Mouse (Mus musculus): Measurements from ENCODE around the gene Clba1. TPM values are rescaled to one million over a fixed set of nuclear protein-coding genes. Genes with fewer than 3 reads are reported as not detected.

Gene Clba1
- polyA plus RNA-seq, 1 experiment from 2014 or later = 3.6 TPM

- 90% methylated on average over 3 of the region's 3 CpGs for WGBS
- H3K36me3 ChIP-seq (ENCODE audit: control insufficient read depth, insufficient read depth) = no peaks in the 10 kb centered on the region
- no peak overlapping the region for H3K27ac ChIP-seq (ENCODE audit: low read depth, low read length)
- H3K4me1 ChIP-seq (replicated peaks; ENCODE audit: control insufficient read depth, insufficient read depth, low read length) = no peaks in the 10 kb centered on the region
- no peaks in the 10 kb centered on the region for H3K9me3 ChIP-seq (ENCODE audit: control insufficient read depth)
- TF ChIP-seq CTCF (IDR thresholded peaks at IDR 0.05; ENCODE audit: low read depth) = peak; percentile 38
- no peak for ATAC-seq
- no peaks in the 10 kb centered on the region for H3K27me3 ChIP-seq (replicated peaks; ENCODE audit: control insufficient read depth, insufficient read depth, low read length)
- H3K4me2 ChIP-seq (replicated peaks; ENCODE audit: low read depth) = no peak overlapping the region
- no peak overlapping the region for H3K9ac ChIP-seq (ENCODE audit: low read depth, low read length)
- no peak overlapping the region for H3K4me3 ChIP-seq (ENCODE audit: low read depth, low read length)
Observed at GRCm38 (mm10) chr12:112856338-112856737, 47.6 kb downstream of the Clba1 start.

- Histone ChIP-seq H3K27ac (ENCODE audit: low read depth, low read length) (no peak overlapping the region), H3K36me3 (ENCODE audit: control insufficient read depth, insufficient read depth) (no peaks in the 10 kb centered on the region), H3K27me3 (replicated peaks; ENCODE audit: control insufficient read depth, insufficient read depth, low read length) (no peaks in the 10 kb centered on the region), H3K4me3 (ENCODE audit: low read depth, low read length) (no peak overlapping the region), H3K9me3 (ENCODE audit: control insufficient read depth) (no peaks in the 10 kb centered on the region), H3K4me2 (replicated peaks; ENCODE audit: low read depth) (no peak overlapping the region), H3K9ac (ENCODE audit: low read depth, low read length) (no peak overlapping the region), H3K4me1 (replicated peaks; ENCODE audit: control insufficient read depth, insufficient read depth, low read length) (no peaks in the 10 kb centered on the region)
- ATAC-seq = no peak
- 68% methylated on average over 9 of the region's 9 CpGs for WGBS
- no peak for TF ChIP-seq CTCF (IDR thresholded peaks at IDR 0.05; ENCODE audit: low read depth)
Observed at GRCm38 (mm10) chr12:112857021-112857925, 48.5 kb downstream of the Clba1 start.

GRCm38 (mm10) chr12:112858581-112859336, 50.0 kb downstream of the Clba1 start:
- 92% methylated on average over 9 of the region's 9 CpGs for WGBS
- H3K4me3 ChIP-seq (ENCODE audit: low read depth, low read length) = no peak overlapping the region
- H3K27ac ChIP-seq (ENCODE audit: low read depth, low read length) = no peak overlapping the region

DNA sequence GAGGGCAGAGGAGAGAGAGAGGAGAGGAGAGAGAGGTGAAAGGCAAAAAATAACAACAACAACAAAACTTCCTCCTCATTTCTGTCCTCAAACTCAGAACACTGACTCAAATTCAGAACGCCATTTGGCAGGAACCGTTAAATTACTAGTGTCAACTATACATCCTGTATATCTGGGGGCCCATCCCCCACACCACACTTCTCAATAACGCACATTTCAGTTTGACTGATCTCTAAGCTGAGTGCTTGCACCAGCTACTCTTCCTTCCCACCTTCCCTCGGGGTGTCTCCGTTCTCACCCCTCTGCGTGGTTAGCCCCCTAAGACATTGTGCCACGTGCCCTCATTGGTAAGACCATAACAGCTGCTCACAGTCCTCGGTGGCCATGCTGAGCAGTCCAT, 51.2 kb downstream of the Clba1 start:
- H3K4me3 ChIP-seq (ENCODE audit: low read depth, low read length) = no peak overlapping the region
- no peak overlapping the region for H3K4me2 ChIP-seq (replicated peaks; ENCODE audit: low read depth)
- no peak overlapping the region for H3K27ac ChIP-seq (ENCODE audit: low read depth, low read length)
- 66% methylated on average over 8 of the region's 8 CpGs for WGBS
- TF ChIP-seq CTCF (IDR thresholded peaks at IDR 0.05; ENCODE audit: low read depth) = no peak
- no peaks in the 10 kb centered on the region for H3K27me3 ChIP-seq (replicated peaks; ENCODE audit: control insufficient read depth, insufficient read depth, low read length)
- no peaks in the 10 kb centered on the region for H3K4me1 ChIP-seq (replicated peaks; ENCODE audit: control insufficient read depth, insufficient read depth, low read length)
- no peak overlapping the region for H3K9ac ChIP-seq (ENCODE audit: low read depth, low read length)
- H3K9me3 ChIP-seq (ENCODE audit: control insufficient read depth) = no peaks in the 10 kb centered on the region
- no peaks in the 10 kb centered on the region for H3K36me3 ChIP-seq (ENCODE audit: control insufficient read depth, insufficient read depth)
- ATAC-seq = no peak

More at GRCm38 (mm10) chr12:112858581-112859336, 50.0 kb downstream of the Clba1 start:
- Histone ChIP-seq H3K4me1 (replicated peaks; ENCODE audit: control insufficient read depth, insufficient read depth, low read length) (no peaks in the 10 kb centered on the region), H3K9ac (ENCODE audit: low read depth, low read length) (no peak overlapping the region), H3K9me3 (ENCODE audit: control insufficient read depth) (no peaks in the 10 kb centered on the region), H3K36me3 (ENCODE audit: control insufficient read depth, insufficient read depth) (no peaks in the 10 kb centered on the region), H3K4me2 (replicated peaks; ENCODE audit: low read depth) (no peak overlapping the region), H3K27me3 (replicated peaks; ENCODE audit: control insufficient read depth, insufficient read depth, low read length) (no peaks in the 10 kb centered on the region)
- ATAC-seq = no peak
- TF ChIP-seq CTCF (IDR thresholded peaks at IDR 0.05; ENCODE audit: low read depth) = no peak

DNA sequence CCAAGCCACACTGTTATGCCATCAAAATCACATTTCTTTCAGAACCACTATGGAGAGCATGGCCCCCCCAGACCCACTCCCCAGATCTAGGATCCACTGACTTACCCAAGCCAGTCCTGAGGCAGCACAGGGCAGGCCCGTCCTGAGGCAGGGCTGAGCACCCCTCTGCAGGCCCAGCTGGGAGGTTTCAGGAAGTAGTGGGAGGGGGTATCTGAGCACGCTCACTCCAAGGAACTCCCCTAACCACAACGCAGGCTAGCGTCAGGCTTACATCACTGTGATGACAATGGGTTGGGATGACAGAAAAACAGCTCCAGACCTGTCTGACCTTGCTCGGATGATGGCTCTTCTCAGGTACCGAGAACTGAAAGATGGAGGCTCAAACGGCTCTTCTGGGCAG, 52.0 kb downstream of the Clba1 start:
- WGBS = 66% methylated on average over 7 of the region's 7 CpGs
- no peak overlapping the region for H3K9ac ChIP-seq (ENCODE audit: low read depth, low read length)
- no peak for ATAC-seq
- H3K27me3 ChIP-seq (replicated peaks; ENCODE audit: control insufficient read depth, insufficient read depth, low read length) = no peaks in the 10 kb centered on the region
- no peak overlapping the region for H3K27ac ChIP-seq (ENCODE audit: low read depth, low read length)
- no peak overlapping the region for H3K4me3 ChIP-seq (ENCODE audit: low read depth, low read length)
- TF ChIP-seq CTCF (IDR thresholded peaks at IDR 0.05; ENCODE audit: low read depth) = no peak
- no peaks in the 10 kb centered on the region for H3K36me3 ChIP-seq (ENCODE audit: control insufficient read depth, insufficient read depth)
- H3K4me1 ChIP-seq (replicated peaks; ENCODE audit: control insufficient read depth, insufficient read depth, low read length) = no peaks in the 10 kb centered on the region
- H3K4me2 ChIP-seq (replicated peaks; ENCODE audit: low read depth) = no peak overlapping the region
- H3K9me3 ChIP-seq (ENCODE audit: control insufficient read depth) = no peaks in the 10 kb centered on the region

DNA sequence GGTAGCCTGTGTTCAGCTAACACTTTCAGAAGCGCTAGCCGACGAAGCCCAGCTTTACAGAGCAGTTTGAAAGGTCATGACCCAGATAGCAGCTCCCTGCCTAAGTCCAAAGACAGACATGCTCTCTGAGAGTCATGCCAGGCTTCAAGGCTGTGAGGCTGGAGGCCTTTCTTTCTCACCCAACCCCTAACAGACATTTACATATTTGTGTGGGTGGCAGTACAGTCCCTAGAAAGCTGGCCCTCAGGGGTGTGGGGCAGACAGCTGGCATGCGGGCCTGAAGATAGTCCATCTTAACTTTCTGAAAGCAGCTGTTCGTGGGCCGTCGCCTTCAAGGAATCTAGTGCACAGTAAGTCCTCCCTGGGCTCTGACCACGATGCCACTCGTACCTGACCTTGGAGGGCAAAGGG, 53.2 kb downstream of the Clba1 start:
- no peak for ATAC-seq
- H3K9ac ChIP-seq (ENCODE audit: low read depth, low read length) = no peak overlapping the region
- H3K36me3 ChIP-seq (ENCODE audit: control insufficient read depth, insufficient read depth) = no peaks in the 10 kb centered on the region
- no peaks in the 10 kb centered on the region for H3K4me1 ChIP-seq (replicated peaks; ENCODE audit: control insufficient read depth, insufficient read depth, low read length)
- no peaks in the 10 kb centered on the region for H3K9me3 ChIP-seq (ENCODE audit: control insufficient read depth)
- no peak for TF ChIP-seq CTCF (IDR thresholded peaks at IDR 0.05; ENCODE audit: low read depth)
- no peak overlapping the region for H3K4me2 ChIP-seq (replicated peaks; ENCODE audit: low read depth)
- WGBS = 67% methylated on average over 9 of the region's 9 CpGs
- H3K4me3 ChIP-seq (ENCODE audit: low read depth, low read length) = no peak overlapping the region
- no peaks in the 10 kb centered on the region for H3K27me3 ChIP-seq (replicated peaks; ENCODE audit: control insufficient read depth, insufficient read depth, low read length)
- H3K27ac ChIP-seq (ENCODE audit: low read depth, low read length) = no peak overlapping the region

Measured in intestine, postnatal 0 days (tissue).